Mouse (Mus musculus): ENCODE measurements around the gene Rnf215.

DNA sequence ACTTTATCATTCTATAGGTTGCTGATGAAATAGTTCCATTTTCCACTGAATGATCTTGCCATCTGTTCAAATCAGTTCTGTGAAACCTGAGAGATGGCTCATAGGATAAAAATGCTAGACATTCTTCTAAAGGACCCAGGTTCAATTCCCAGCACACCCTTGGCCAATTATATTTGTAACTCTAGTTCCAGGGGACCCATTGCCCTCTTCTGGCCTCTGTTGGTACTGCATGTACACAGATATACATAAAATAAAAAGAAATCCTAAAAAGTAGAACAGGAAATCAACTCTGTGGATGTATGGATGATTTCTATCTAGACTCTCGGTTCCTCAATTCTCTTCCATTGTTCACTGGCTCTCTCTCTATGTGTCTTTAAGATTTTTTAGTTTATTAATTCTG is 7.9 kb upstream of the Rnf215 start:
- no peak for TF ChIP-seq CTCF (IDR thresholded peaks at IDR 0.05; ENCODE audit: borderline replicate concordance, insufficient read depth, low read depth, low read length)
- TF ChIP-seq POLR2A (IDR thresholded peaks at IDR 0.05; ENCODE audit: borderline replicate concordance, insufficient read depth, low read length) = no peak
